ENCODE assay signal across 13 mouse cellular contexts in genomic region chr9:21380868-21381267, GRCm38 (mm10).
"Had no signal": no experiment of that assay in that cellular context is flagged by ENCODE, and none has a peak within 500 bp of the region (broad histone marks: within the 10 kb centered on the region; RNA-seq: fewer than 3 reads in every experiment).

No protein-coding gene starts in this region.

- H3K27me3 ChIP-seq: kidney, embryonic 15.5 days; limb, embryonic 15.5 days; liver, embryonic 12.5 days; midbrain, embryonic 12.5 days; neural tube, embryonic 13.5 days had no signal

- DNase-seq: kidney, adult 2 months; kidney, postnatal 14 days; lung, embryonic 14.5 days; lung, postnatal 14 days; right cerebral cortex, postnatal 14 days; thymus, adult 18-20 months; thymus, postnatal 14 days had no signal

- ATAC-seq: liver, embryonic 12.5 days; midbrain, embryonic 16.5 days had no signal
